Mouse (Mus musculus) monocyte, adult 2 months (primary cell): Measurements from ENCODE around the gene Caml.
A peak's percentile ranks its signal among the peaks of the same experiment; 100 is the strongest.
"Not testable (repeated sequence)": the region's sequence is repeated elsewhere in the genome, so short reads cannot be mapped to it uniquely, and the experiment has no call there.

Experiments
- DNase-seq, 2 experiments: peaks; one replicate each; pipeline ENCODE4 v3.0.0; 2022; ENCODE audit warnings: low spot score in 2 of 2, low read depth in 1 of 2

Caml gene

DNA sequence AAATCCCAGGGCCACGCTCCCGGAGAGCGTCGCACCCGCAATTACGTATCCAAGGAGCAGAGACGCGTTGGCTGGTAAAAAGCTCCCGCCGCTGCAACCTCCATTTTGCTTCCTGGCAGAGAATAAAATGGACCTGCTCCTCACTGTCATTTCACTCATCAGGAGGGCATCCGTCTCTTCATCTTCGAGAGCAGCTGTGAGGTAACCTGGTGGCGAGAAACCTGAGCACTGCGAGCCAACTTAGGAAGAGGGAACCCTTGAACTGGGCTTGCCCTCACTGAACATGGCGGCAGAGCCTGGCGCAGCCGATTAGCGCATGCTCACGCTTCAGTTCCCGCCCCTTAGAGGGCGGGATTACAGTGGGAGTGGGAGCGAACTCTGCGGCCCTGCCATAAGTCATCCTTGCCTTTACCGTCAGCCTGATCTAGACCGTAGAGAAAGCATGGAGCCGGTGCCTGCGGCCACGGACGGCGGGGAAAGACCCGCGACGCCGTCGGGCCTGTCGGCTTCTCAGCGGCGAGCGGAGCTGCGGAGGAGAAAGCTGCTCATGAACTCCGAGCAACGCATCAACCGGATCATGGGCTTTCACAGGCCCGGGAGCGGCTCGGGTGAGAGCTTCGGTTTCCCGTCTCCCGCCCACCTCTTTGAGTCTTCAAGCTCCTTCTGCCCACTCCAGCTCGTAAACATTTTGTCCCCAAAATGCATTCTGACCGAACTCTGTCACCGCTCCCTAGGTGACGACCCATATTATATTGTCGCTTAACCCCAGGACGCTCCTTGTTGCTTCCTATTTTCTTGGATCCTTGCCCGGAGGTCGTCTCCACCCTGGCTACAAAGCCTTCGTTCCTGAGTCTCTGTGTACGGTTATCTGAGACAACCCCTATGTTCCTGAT is at the start of gene Caml:
Gene Caml, plus strand, starts transcription at position 357 of the 893 bp plus-strand sequence.
- peak; percentile 73 to 86 for DNase-seq

- no peak for DNase-seq
Measured at GRCm38 (mm10) chr13:55573432-55573831, 49.4 kb upstream of the Caml start, which contains the start of gene Tmed9. Gene Tmed9 (plus strand): TSS chr13:55573732.

GRCm38 (mm10) chr13:55574321-55574720 is 48.5 kb upstream of the Caml start:
- no peak for DNase-seq

DNA sequence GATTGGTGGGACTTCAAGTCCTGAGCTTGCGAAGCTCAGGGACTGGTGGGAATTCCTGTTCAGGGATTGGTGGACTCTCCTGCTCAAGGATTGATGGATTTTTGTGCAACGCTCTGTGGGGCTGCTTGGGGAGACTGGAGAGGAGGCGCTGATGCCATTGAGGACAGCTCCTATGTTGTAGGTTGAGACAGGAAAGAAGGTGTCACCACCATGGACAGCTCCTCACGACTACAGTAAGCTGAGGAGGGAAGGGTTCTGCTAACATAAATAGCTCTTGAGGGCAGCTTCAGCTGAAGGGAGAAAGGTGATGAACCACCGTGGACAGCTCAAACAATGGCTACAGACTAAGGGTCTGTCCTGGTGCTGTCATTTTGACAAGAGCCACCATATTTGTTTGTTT is 46.9 kb upstream of the Caml start:
- DNase-seq, result no peak

GRCm38 (mm10) chr13:55576872-55577271 is 45.9 kb upstream of the Caml start:
- not testable (repeated sequence) for DNase-seq

GRCm38 (mm10) chr13:55578086-55578485 is 44.7 kb upstream of the Caml start:
- DNase-seq, result no peak

DNA sequence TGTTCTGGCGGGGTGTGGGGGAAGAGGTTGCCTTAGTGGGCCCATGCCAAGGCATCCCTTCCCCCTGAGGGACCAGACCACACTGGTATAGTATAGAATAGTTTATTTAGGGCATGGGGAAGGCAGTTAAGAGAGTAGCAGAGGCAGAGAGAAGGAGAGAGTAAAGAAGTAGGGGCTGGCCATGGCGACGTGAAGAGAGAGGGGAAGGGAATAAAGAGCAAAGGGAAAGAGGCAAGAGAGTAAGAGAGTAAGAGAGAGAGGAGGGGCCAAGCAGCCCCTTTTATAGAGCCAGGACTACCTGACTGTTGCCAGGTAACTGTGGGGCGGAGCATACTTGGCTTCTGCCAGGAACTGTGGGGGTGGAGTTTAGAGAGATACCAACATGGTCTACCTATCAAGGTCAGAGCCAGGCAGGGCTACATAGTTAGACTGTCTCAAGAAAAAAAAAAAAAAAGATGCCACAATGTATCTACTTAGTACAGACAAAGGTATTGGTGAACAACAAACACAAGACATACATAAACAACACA is 30.8 kb upstream of the Caml start:
- DNase-seq, result no peak

GRCm38 (mm10) chr13:55592512-55593253 is 30.1 kb upstream of the Caml start:
- DNase-seq, result peak; percentile 88 to 89

GRCm38 (mm10) chr13:55593254-55593747 is 29.5 kb upstream of the Caml start:
- no peak for DNase-seq

DNA sequence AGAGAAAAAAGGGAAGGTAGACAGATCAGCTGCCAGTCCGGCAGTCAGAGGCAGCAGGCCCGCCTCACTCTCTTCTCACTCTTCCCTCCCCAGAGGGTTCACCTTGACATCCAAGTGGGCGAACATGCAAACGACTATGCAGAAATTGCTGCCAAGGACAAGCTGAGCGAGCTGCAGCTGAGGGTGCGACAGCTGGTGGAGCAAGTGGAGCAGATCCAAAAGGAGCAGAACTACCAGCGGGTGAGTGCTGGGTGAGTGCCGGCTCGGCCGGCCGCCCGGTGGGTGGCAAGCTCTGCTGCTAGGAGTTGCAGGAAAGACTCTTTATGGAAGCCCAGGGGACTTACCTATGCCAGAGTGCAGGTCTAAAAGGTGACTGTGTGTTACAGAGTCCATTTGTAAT is 27.4 kb upstream of the Caml start:
- no peak for DNase-seq

GRCm38 (mm10) chr13:55596802-55597201 is 26.0 kb upstream of the Caml start:
- no peak for DNase-seq

DNA sequence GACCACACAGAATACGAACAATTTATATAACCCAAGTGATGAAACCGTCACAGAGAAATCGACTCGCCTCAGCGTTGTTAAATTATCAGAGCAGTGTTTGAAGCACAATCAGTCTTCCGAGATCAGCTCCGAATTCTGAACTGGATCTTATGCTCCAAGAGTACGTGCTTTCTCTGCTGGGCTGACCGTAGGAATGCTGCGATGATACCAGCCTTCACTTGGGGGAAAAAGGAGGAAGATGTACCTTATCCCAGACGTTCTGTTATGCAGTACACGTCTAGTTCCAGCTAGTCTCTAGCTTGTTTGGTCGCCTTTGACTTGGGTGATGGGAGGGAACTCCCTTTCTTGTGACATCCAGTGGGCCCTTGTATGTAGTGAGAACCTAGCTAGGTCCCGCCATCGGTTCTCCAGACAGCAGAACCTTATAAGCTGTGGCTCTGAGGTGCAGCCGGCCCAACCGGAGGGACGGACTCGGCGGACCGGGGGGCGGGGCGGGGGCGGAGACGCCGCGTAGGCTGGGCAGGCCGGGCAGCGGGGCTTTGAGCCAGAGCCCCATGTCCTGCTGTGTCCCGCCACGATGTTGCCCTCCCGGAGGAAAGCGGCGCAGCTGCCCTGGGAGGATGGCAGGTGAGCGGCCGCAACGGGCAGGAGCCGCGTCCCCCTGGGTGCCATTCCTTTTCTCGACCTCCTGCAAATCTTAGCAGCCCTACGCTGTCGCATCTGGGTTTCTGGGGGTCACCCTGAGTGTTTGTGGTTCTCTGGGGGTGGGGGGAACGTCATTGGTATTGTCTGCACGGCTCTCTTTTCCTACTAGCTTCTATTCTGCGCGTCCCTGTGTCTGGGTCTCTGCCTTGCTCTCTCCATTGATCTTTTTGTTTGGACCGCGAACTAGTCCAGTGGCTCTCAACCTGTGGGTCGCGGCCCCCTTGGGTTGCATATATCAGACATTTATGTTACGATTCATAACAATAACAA is 23.0 kb upstream of the Caml start, which contains the start of gene B4galt7:
Gene B4galt7, plus strand, starts transcription at position 331 of the 975 bp plus-strand sequence.
- peak; percentile 34 to 66 for DNase-seq

GRCm38 (mm10) chr13:55600657-55601056 is 22.1 kb upstream of the Caml start:
- DNase-seq, result peak in 1 of 2 experiments; percentile 18

- DNase-seq, result peak; percentile 33 to 70
Measured at GRCm38 (mm10) chr13:55601611-55602010, 21.2 kb upstream of the Caml start.

- DNase-seq, result no peak
Measured at GRCm38 (mm10) chr13:55604606-55605005, 18.2 kb upstream of the Caml start.

DNA sequence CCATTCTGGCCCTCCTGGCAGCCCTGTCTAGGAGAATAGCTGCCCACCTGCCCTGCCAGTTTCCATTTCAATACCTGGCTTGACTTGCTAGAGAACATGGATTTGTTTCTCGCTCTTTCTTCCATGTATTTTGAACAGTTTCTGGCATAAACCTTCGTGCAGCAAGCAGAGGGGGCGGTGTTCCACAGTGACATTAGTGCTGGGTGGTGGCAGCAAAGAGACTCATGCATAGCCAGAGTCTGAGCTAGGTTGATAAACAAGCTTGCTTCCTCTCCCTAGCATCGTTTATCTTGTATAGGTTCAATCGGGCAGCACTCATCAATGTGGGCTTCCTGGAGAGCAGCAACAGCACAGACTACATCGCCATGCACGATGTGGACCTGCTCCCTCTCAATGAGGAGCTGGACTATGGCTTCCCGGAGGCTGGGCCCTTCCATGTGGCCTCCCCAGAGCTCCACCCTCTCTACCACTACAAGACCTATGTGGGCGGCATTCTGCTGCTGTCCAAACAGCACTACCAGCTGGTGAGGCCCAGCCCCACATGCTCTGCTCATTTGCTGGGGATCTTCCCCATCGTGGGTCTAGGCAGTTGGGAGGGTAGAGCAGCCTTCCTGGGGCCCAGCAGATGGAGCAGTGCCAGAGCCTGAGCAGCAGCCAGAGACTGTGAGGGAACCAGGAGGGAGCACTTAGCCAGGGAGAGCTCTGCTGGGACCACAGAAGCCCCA is 15.7 kb upstream of the Caml start:
- no peak for DNase-seq

DNA sequence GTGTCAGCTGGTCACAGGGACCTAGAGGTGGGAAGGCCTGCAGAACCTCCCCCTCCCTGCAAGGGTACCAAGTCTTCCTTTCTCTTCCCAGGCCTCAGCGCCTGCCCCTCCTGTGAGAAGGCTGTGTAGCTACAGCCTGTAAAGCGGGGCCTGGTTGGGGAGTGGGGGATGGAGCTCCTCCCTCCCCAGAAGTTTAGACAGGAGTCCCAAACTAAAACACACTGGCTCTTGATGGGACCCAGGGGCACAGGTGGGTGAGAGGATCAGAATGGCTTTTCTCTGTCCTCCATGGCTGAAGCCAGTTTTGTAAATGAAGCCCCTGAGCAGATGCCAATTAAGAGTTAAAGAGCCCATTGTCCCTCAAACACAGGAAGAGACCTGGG is 15.2 kb upstream of the Caml start:
- no peak for DNase-seq

- no peak for DNase-seq
Measured at GRCm38 (mm10) chr13:55611996-55612395, 10.8 kb upstream of the Caml start.

DNA sequence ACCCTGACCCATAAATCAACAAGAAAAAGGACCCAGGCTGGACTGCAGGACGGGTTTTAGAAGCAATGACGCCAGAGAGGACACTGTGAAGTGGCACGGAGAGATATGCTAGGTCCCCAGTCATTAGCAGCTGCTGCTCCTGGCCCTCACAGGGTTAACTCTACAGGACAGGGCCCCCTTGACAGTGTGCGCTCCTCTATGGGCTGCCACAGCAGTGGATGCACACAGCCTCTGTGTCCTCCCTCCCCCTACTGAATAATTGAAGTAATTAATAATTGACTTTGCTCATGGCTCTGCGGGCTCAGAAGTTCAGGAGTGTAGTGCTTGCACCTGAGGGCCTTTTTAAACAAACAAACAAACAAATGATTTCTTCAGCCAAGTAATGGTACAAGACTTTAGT is 9.3 kb upstream of the Caml start:
- no peak for DNase-seq

DNA sequence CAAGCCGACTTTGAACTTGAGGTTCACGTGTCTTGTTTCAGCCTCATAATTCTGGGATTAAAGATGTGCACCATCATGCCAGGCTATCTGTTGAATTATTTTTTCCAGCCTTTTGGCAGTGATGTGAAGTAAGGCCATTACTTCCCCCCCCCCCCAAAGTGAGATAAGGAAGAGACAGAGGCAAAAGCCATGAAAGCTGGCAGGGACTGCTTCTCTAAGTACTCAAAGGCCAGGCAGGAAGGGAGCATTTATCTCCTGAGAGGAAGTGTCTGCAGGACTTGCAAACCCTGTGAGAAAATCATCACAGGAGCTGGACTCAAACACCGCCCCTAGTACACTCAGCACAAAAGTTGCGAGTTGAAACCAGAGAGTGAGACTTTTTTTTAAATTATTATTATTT is 3.5 kb upstream of the Caml start:
- no peak for DNase-seq
